ENCODE assay signal across 19 mouse cellular contexts in the genomic region with DNA sequence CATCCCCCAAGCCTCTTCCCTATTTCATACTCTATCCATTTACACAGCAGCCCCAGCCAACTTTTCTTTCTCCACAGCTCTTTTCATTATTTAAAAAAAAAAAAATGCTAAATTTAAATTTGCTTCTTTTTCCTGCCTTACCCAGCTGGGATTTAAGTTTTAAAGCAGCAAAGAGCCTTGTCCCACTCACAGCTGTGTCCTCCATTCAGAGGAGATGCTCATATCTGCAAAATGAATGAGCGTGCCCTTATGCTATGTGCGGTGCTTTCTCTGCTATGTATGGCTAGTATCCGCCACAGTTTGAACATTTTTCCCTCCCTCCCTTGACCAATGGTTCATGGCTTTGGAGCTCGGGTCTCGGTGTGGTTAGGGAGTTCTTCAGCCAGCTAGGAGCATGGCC.
"Had no signal": no experiment of that assay in that cellular context is flagged by ENCODE, and none has a peak within 500 bp of the region (broad histone marks: within the 10 kb centered on the region; RNA-seq: fewer than 3 reads in every experiment).

No protein-coding gene starts in this region.

- DNase-seq: lung, adult 18-20 months; lung, embryonic 14.5 days; lung, postnatal 10 days; lung, postnatal 4 days; midbrain, embryonic 14.5 days; retina, postnatal 1 day; right cerebral cortex, adult 18-20 months; right cerebral cortex, postnatal 25 days; right cerebral cortex, postnatal 4 days; spleen, adult 18-20 months; thymus, adult 18-20 months; thymus, postnatal 14 days; thymus, postnatal 36 days had no signal

- ATAC-seq: midbrain, embryonic 16.5 days had no signal

- H3K4me3 ChIP-seq: midbrain, embryonic 10.5 days; midbrain, embryonic 12.5 days; myocyte; neural tube, embryonic 13.5 days; neural tube, embryonic 15.5 days had no signal

- H3K27ac ChIP-seq: midbrain, embryonic 10.5 days; midbrain, embryonic 12.5 days; neural tube, embryonic 13.5 days; neural tube, embryonic 15.5 days had no signal
